Mouse (Mus musculus) spleen, adult 18-20 months (tissue): ENCODE measurements at regions not wholly inside any gene's neighbourhood (a gene's known extent, or its start where the extent isn't known, plus 50 kb on each side); places are given as distances from the start of the nearest gene placed in this dataset.

Experiments
- DNase-seq, 2 experiments: peaks; one replicate each; pipeline ENCODE4 v3.0.0; 2022; ENCODE audit warnings: mixed read lengths in 2 of 2

GRCm38 (mm10) chr9:113417106-113417505 is 291.0 kb downstream of the Pdcd6ip start:
- no peak for DNase-seq

DNA sequence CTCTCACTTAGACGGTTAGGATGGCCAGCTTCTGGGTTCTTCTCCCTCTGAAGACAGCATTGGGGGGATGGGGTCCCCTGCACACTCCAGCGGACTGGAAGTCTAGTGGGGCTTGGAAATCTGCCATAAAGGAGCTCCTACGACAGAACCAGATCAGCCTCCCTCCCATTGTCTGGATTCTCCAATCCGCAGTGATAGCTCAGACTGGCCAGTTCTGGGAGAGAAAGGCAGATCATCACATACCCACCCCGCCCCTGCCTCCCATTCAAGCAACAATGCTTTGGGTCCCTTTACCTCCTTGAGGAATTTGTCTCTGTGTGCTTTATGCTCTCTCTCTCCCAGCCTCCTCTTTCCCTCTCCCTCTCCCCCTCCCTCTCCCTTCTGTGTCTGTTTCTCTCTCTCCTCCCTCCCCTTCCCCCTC is 292.5 kb downstream of the Pdcd6ip start:
- DNase-seq, result no peak

DNA sequence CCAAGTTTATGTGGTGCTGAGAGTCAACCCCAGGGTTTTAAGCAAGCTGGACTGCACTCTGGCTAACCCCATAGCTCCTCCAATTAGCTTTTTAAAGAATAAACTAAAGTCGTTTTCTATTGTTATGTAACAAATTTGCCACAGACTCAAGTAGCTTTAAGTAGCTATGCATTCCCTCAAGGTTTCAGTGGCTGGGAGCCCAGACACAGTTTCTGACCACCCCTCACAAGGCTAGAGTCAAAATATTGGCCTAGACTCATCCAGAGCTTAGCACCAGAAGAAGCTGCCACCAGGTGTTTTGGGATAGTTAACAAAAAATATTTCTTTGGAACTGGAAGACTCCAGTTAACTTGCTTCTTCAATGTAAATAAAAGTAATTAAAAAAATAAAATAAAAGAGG is 293.4 kb downstream of the Pdcd6ip start:
- DNase-seq, result no peak

- no peak for DNase-seq
Observed at GRCm38 (mm10) chr9:113413851-113414250, 294.2 kb downstream of the Pdcd6ip start.

DNA sequence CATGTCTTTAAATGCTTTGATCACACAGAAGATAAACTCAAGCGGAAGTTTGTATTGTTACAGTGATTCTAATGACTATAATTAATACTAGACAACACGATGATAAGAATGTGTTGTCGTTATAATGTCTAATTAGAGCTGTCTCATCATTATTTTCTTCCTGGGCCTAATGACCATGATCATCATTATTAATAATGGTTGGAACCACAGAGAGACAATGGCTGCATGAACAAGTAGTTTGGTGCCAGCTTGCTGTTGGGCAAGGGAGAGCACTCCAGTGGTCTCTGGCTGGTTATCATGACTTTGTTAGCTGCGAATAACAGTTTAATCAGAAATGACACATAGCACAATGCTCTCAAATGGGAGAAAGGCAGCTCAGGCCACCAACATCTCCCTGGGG is 296.4 kb downstream of the Pdcd6ip start:
- no peak for DNase-seq

DNA sequence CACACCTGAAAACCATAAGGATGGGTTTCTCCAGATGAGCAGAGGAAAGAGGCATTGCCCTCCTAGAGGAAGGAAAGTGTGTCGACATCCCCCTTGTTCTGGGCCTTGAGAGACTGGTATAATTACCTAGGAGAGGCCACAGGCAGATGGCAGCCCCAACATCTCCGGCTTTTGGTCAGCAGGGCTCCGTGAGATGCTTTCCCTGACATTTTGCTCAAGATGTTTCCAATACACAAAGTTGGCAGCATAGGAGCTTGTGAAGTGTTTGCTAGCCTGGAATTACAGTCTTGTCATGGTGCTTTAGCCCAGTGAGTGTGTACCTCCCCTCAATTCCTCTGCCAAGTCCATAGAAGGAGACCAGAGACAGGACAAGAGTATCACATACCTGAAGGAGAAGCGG is 299.5 kb downstream of the Pdcd6ip start:
- DNase-seq, result no peak

GRCm38 (mm10) chr9:113394320-113394719 is 313.7 kb downstream of the Pdcd6ip start:
- DNase-seq, result no peak

DNA sequence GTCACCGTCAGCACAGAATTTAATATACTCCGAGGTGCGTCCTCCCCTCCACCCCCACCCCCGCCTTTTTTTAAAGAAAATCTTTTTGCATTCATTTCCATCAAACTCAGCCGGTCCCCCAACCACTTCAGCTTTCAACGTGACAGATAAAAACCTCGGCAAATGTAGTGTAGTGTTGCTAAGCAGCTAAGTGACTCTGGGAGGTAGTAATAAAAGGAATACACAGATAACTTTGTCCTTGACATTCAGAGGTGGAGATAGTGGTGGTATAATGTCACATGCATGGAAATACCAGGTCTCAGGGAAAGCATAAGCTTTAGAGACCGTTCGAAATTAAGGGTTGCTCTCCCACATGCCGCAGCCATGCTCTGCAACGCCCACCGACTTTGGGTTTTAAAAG is 320.7 kb downstream of the Pdcd6ip start:
- no peak for DNase-seq

- no peak for DNase-seq
Observed at GRCm38 (mm10) chr9:113381591-113382110, 326.4 kb downstream of the Pdcd6ip start.

GRCm38 (mm10) chr9:113380408-113381129 is 327.5 kb downstream of the Pdcd6ip start:
- no peak for DNase-seq

- no peak for DNase-seq
Observed at GRCm38 (mm10) chr9:113378525-113378924, 329.5 kb downstream of the Pdcd6ip start.

DNA sequence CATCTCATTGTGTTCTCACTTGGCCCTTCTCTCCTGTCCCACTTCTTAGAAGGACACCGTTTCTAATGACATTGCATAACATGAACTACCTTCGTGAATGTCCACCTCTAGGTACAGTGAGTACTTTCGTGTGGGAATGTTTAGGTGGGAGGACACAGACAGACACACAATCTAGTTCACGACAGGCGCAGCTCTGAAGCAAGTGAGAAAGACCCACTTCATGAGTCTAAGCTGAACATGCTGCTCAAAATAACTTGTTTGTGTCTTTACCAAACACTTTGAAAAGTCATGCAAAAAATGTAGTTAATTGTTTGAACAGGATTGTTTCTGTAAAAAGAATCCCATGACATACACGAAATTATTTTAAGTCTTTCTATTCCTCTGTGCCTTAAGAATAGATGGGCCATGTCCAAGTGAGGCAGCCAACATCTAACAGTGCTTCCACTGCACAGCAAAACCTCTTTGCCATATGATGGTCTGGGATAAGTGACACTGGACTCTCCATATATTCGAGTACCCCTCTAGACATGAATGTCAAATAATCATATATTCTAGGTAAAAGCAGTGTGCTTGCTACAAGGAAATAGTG is 336.2 kb downstream of the Pdcd6ip start:
- no peak for DNase-seq

- DNase-seq, result no peak
Observed at GRCm38 (mm10) chr9:113347942-113348341, 360.1 kb downstream of the Pdcd6ip start.

- no peak for DNase-seq
Observed at GRCm38 (mm10) chr9:113346531-113346930, 361.5 kb downstream of the Pdcd6ip start.

DNA sequence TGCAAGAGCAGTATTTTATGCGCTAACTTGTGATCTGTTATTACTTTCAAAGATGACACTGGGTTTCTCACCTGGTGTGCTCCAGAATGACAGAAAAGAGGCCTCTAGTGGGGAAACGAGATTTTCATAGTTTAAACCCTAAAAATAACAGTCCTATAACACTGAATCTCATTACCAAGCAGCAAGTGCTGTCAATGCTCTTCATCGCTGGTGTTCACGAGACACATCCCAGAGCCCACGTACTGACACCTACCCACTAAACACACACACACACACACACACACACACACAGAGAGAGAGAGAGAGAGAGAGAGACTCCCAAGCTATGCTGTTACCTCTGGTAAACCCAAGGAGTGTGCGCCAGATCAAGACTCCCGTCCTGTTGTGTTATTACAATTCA is 365.9 kb downstream of the Pdcd6ip start:
- DNase-seq, result no peak

- no peak for DNase-seq
Observed at GRCm38 (mm10) chr9:113340838-113341237, 367.2 kb downstream of the Pdcd6ip start.

GRCm38 (mm10) chr9:113340036-113340435 is 368.0 kb downstream of the Pdcd6ip start:
- no peak for DNase-seq

DNA sequence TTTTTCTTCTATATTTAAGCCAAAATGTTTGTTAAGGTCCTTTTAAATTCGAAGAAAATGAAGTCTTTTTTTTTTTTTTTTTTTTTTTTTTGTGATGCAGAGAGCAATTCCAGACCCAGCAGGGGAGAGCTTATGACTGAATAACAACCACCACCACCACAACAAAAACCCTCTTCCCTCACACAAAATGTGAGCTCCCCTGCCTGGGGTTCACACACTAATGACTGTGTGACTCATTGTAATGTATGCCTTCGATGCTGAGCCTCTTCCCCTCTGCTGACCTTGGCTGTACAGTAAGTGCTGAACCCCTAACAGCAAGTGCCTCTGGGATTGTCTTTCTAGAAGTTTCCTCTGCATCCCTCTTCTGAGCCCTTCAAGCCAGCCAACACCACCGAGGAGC is 383.6 kb downstream of the Pdcd6ip start:
- no peak for DNase-seq

GRCm38 (mm10) chr9:113309707-113310574 is 398.1 kb downstream of the Pdcd6ip start:
- DNase-seq, result no peak

DNA sequence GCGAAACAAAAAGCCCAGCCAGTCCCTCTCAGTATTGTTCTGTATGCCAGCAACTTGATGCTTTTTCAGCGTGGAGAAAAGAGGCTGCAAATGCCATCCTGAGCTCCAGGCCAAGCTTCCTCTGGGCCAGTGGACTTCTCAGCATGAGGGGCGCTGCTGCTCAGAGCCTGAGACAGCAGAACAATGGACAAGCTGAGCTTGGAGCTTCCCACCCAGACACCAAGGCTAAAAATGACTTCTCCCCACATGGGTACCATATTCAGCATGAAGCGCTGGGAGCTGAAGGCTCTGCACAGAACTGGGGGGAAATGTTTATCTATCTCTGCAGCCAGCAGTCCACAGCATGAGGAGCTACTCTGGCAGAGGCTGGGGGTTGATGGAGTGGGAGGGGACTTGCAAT is 402.3 kb downstream of the Pdcd6ip start:
- DNase-seq, result no peak

GRCm38 (mm10) chr9:113302429-113302828 is 405.6 kb downstream of the Pdcd6ip start:
- DNase-seq, result no peak

DNA sequence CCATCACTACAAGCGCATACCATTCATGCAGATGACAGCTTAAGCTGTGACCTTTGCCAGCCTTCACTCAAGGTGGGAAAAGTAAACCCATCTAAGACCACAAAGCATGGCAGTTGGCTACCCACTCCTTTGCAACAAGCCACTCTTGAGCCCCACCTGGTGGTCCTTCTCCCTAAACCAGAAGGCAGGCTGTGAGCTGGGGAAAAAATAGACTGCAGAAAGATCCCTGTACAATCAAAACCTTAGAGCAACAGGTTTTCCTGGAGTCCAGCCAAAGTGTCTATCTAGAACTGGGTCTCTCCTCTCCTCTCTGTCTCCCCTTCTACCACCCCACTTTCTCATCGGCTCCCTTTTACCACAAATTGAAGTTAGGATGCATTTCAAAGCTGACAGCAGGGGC is 407.2 kb downstream of the Pdcd6ip start:
- no peak for DNase-seq

GRCm38 (mm10) chr9:113299900-113300299 is 408.2 kb downstream of the Pdcd6ip start:
- no peak for DNase-seq
